Mouse (Mus musculus): ENCODE results near the gene Hapln4.
"Not testable (repeated sequence)": the region's sequence is repeated elsewhere in the genome, so short reads cannot be mapped to it uniquely, and the experiment has no call there.

Gene Hapln4

DNA sequence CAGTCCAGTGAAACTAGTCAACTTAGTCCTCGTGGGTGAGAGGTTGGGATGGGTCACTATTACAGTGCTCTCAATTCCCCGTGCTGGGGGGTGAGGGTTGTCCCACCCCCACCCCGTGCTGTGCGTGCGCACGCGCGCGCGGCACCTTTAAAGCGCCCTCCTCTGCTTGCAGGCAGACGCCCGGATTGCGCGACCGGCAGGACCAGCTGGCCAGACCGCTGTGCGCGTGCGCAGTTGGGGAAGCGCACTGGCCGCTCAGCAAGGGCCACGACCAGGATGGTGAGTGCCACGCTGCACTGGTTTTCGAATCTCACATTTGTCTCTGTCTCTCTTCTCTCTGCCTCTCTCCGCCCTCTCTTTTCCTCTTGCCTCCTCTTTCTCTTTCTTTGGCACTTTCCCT lies at the start of gene Hapln4:
Gene Hapln4 (plus strand): TSS at position 173 of the 400 bp plus-strand sequence.
- peak; percentile 39 for DNase-seq (ENCODE audit: low spot score)

GRCm38 (mm10) chr8:70037994-70038393 lies 45.3 kb upstream of the Hapln4 start:
- DNase-seq (ENCODE audit: low spot score): no peak

DNA sequence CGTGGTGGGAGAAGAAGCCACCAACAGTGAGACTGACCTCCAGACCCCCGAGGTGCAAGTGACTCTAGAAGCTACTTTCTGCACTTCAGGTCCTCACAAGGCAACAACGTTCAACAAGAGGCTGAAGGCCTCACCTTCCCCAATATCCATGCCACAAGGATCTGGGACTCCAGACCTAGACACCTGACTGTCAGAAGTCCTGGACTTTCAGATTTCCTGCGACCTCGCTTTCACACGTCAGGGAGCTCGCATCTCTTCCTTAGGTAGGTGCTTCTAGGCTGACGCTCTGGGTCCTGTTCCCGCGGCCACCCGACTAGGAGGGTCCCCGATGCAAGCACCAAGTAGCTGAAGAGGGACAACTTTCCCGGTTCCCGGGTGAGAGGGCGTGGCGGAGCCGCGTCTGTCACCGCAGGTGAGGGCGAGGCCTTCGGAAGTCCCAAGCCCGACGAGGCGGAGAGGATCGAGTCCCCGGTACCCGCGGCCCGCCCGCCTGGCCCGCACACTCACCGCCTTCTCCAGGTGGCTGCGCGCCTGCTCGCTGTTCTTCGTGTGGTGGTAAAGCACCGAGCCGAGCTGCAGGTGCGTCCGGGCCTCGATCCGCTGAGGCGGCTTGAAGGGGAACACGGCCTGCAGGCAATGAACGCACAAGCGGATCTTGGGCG lies 41.2 kb upstream of the Hapln4 start:
- peak; percentile 47 for DNase-seq (ENCODE audit: low spot score)

DNA sequence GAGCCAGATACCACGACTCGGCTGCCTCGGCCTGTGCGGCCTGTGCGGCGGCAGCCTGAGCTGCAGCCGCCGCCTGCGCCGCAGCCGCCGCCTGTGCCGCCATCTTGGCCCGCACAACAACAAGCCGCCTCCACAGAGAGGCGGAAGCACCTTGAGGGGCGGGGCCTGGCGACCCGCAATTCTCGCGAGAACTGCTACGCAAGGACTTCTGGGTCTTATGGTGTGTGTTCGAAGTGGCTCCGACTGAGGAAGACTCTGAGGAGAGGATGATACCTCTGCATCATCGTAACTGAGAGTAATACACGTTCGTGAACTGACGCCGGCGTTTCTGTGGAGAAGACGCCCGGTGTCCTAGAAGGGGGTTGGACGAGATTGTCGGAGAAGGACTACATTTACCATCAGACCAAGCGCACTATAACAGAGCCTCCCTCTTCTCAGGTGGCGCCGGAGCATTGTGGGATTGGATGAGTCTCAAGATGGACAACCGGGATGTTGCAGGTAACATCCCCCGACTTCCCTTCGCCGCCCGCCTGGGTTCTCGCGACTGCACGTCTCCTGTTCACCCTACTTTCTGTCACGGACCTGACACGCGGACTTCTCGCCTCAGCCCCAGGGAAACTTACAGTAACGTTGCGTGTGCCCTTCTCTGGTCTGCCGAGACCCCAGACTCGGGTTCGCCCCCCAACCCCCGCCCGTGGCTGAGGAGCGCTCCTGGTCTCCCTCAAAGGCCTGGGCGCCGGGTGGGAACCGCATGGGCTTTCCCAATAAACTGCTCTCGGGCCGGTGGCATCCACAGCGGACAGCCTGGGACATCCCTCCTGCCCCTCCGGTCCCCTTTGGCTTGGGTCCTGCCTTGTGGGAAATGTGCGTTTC lies 40.4 kb upstream of the Hapln4 start, which contains the start of the genes Mau2 and Sugp1:
Gene Mau2 (minus strand): TSS at position 152 of the 873 bp plus-strand sequence.
Gene Sugp1 (plus strand): TSS at position 231 of the 873 bp plus-strand sequence.
- peak; percentile 98 for DNase-seq (ENCODE audit: low spot score)

DNA sequence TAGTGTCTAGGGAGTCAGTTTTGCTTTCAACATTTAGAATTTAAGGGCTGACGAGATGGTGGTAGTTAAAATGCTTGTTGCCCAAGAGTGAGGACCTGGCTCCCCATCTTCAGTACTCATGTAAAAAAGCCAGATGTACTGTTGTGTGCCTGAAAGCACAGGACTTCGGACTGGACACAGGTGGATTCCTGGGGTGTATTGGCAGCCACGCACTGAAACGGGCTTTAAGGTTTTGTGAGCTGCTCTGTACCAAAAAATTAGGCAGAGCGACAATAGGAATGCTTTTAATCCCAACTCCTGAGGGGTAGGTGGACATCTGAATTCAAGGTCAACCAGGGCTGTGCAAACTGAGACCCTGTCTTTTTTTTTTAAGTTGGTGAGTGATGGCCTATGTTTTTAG lies 39.3 kb upstream of the Hapln4 start:
- no peak for DNase-seq (ENCODE audit: low spot score)

- DNase-seq (ENCODE audit: low spot score): no peak
These were observed 33.6 kb upstream of the Hapln4 start for GRCm38 (mm10) chr8:70049662-70050061.

- not testable (repeated sequence) for DNase-seq (ENCODE audit: low spot score)
These were observed 32.8 kb upstream of the Hapln4 start for GRCm38 (mm10) chr8:70050434-70050833.

GRCm38 (mm10) chr8:70057721-70058120 lies 25.5 kb upstream of the Hapln4 start:
- no peak for DNase-seq (ENCODE audit: low spot score)

GRCm38 (mm10) chr8:70071836-70072440 lies 11.3 kb upstream of the Hapln4 start:
- DNase-seq (ENCODE audit: low spot score): no peak

DNA sequence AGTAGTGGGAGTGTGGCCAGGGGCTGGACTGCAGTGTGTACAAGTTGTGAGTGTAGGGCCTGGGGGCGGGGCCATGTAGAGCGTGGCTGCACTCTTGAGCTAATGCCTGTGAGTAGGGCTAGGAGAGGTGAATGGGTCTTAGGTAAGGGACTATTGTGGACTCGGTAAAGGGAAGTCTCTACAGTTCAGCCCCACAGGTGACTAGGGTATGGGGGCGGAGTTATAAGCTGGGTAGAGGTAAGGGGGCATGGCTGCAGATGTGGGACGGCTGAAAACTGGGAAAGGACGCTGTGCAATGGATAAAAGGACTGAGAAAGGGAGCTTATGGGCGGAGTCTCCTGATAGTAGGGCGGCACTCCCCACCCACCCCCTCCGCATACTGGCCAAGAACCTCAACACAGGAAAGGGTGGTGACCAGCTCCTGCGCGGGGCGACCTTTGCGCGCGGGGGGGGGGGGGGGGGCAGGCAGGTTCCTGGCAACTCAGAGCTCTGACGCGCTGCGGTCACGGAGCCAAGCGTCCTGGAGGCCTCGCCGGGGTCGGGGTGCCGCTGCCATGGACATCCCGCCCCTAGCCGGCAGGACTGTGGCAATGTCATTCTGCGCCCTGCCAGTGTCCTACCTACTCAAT lies 10.7 kb upstream of the Hapln4 start, which contains the start of gene Tm6sf2:
Gene Tm6sf2 (plus strand): TSS at position 484 of the 629 bp plus-strand sequence.
- peak; percentile 30 for DNase-seq (ENCODE audit: low spot score)

DNA sequence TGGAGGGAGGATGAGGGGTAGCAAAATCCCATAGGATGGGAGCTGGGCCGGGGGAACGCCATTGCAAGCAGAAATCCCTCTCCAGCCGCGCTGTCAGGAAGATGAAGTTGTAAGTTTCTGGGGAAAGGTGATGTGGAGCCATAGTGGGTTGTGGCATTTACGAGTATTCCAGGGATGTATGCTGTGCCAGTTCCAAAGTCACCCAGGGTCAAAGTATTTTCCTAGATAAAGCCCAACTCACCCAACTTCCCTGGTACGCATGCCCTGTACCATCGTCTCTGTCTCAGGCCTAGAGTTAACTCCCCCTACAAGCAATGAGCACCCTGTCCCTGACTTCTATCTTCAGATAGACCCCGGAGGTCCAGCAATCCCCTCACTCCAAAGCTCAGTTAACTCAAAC lies 10.1 kb upstream of the Hapln4 start:
- no peak for DNase-seq (ENCODE audit: low spot score)

GRCm38 (mm10) chr8:70073682-70074081 lies 9.6 kb upstream of the Hapln4 start:
- DNase-seq (ENCODE audit: low spot score): no peak

DNA sequence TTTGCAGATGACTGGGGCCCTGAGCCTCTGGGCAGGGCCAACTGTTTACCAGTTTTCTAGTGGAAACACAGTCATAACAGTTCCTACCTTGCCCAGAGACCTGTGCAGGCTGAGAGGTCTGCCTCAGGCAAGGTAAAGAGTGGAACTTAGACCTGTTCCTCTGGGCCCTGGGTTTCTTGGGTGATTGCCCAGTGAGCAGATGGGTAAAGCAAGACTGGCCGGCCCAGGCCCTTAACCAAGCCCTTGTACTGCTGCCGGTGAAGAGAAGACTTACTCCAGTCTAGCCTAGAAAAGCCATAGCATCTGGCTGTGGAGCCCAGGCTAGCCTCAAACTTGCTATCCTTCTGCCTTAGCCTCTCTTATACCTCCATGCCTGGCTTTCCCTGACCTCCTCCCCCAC lies 1.3 kb upstream of the Hapln4 start:
- DNase-seq (ENCODE audit: low spot score): no peak

GRCm38 (mm10) chr8:70084191-70085065 lies 1.2 kb downstream of the Hapln4 start:
- DNase-seq (ENCODE audit: low spot score): no peak

DNA sequence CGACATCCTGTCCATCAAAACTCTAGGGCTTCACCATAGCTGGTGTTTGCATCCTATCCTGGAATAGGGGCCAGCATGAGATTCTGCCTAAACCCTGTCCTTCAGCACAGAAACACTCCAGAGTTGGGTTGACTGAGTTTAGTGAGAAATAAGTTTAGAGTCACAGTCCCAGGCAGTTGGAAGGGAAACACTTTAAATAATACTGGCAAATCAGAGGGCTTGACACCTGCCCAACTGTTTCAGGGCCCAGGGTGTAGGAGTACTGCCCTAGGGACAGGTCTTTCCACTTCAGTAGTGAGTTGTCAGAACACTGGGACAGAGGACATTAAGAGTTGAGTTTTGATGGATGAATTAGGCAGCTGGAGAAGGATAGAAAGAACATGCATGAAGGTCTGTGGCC lies 2.9 kb downstream of the Hapln4 start:
- DNase-seq (ENCODE audit: low spot score): no peak

GRCm38 (mm10) chr8:70087237-70087636 lies 4.0 kb downstream of the Hapln4 start:
- no peak for DNase-seq (ENCODE audit: low spot score)

DNA sequence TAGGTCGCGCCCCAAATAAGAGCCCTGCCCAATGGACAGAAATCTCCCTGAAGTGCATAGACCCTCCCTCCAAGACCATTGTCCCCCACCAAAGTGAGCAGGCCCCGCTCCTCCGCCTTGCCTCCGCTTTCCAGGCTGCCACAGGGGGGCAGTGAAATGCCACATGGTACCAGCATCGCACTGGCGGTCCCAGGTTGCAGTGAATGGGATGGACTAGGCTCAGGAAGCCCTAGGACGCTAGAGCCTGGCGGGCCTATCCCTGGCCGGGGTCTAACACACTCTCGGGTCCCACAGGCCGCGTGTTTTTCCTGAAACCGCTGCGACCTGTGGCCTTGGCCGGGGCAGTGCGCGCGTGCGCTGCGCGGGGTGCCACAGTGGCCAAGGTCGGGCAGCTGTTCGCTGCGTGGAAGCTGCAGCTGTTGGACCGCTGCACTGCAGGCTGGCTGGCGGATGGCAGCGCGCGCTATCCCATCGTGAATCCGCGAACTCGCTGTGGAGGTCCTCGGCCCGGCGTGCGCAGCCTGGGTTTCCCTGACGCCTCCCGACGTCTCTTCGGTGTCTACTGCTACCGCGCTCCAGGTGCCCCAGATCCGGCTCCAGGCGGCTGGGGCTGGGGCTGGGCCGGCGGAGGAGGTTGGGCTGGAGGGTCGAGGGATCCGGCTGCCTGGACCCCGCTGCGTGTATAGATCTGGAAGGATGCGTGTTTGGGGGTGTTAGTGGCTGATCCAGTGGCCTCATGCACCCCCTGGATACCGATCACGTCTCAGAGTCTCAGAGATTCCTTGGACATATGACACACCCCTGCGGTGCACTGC lies 4.8 kb downstream of the Hapln4 start:
- DNase-seq (ENCODE audit: low spot score): peak; percentile 29

GRCm38 (mm10) chr8:70089296-70089960 lies 6.2 kb downstream of the Hapln4 start:
- no peak for DNase-seq (ENCODE audit: low spot score)

GRCm38 (mm10) chr8:70092786-70093185 lies 9.5 kb downstream of the Hapln4 start:
- DNase-seq (ENCODE audit: low spot score): no peak

GRCm38 (mm10) chr8:70099276-70099675 lies 16.0 kb downstream of the Hapln4 start:
- DNase-seq (ENCODE audit: low spot score): no peak

Data from urinary bladder, postnatal 14 days (tissue).